7 mouse cellular contexts compared by ENCODE assay signal in the genomic region with DNA sequence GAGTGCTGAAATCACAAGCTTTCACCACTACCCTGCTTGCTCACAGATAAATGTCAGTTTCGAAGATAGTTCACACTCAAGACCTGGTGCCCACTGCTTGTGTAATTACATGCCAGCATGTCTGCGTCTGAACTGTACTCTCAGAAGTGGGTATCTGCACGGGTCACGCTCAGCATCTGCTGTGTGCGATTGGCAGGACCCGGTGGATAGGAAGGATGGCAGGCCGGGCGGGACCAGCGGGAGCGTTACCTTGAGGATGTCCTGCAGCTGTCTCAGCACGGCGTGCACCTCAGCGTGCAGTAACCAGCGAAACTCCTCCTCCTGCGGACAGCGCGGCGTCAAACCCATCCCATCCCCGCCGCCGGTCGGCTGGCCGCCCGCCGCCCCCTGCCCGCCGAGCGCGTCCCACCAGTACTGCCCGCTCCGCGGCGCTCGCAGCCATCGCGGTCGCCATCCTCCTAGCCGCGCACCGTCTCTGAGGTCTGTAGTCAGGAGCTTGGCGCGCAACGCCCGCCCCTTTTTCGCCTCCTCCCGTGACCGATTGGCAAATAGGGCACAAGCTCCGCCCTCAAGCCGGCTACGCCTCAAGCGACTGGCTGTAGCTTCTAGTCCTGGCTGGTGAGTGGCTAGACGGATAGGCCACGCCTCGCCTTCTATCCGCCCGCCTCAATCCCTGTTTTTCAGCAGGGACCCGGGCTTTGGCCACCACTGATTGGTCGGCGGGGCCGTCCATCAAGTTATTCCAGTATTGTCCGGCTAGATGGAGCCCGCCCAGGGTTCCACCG. TPM values are rescaled to one million over a fixed set of nuclear protein-coding genes. Genes with fewer than 3 reads are reported as not detected.
A peak's percentile ranks its signal among the peaks of the same experiment; 100 is the strongest.
DNase-seq lines count a peak whose midpoint lies in the region; ATAC-seq lines count a peak whose summit lies in the region.

TSS of gene Rogdi (minus strand) at position 500 of the 785 bp plus-strand sequence.

- ATAC-seq in intestine, embryonic 15.5 days: peak; percentile 97

- peak within 1 kb of the TSS; percentile 66 for H3K9ac ChIP-seq in intestine, embryonic 15.5 days

- peak within 1 kb of the TSS; percentile 71 for H3K4me3 ChIP-seq in intestine, embryonic 15.5 days (replicated peaks)
- H3K4me3 ChIP-seq in midbrain, embryonic 10.5 days: peak within 1 kb of the TSS; percentile 80

- H3K4me2 ChIP-seq in intestine, embryonic 15.5 days (replicated peaks): peak within 1 kb of the TSS; percentile 83

- intact Hi-C loops in gastrocnemius, postnatal 36 days (cut with DNase I): no loop called here
- intact Hi-C loops in left cerebral cortex, postnatal 25 days (cut with DNase I): loop anchor here (2.0 kb wide), 2 partner anchors 36 to 48 kb away; partner anchors contain the start of gene Anks3

- WGBS in intestine, embryonic 15.5 days: under 1% methylated on average over 63 of the region's 63 CpGs
- under 1% methylated on average over 63 of the region's 63 CpGs for WGBS in midbrain, embryonic 10.5 days

- H3K27me3 ChIP-seq in intestine, embryonic 15.5 days (replicated peaks): no peaks in the 10 kb centered on the region
- H3K27me3 ChIP-seq in midbrain, embryonic 10.5 days (ENCODE audit: low read depth, poor library complexity, severe bottlenecking): no peaks in the 10 kb centered on the region

- peaks cover 12% of the 10 kb centered on the region; the same call in 1 of the 2 replicates for H3K4me1 ChIP-seq in intestine, embryonic 15.5 days (replicated peaks)
- H3K4me1 ChIP-seq in midbrain, embryonic 10.5 days: peaks cover 22% of the 10 kb centered on the region

- peak within 1 kb of the TSS; percentile 56 for H3K27ac ChIP-seq in intestine, embryonic 15.5 days
- H3K27ac ChIP-seq in midbrain, embryonic 10.5 days (replicated peaks): peak within 1 kb of the TSS; percentile 87

- H3K36me3 ChIP-seq in intestine, embryonic 15.5 days: peaks cover 33% of the 10 kb centered on the region
- peaks cover 61% of the 10 kb centered on the region for H3K36me3 ChIP-seq in midbrain, embryonic 10.5 days

- no peaks in the 10 kb centered on the region for H3K9me3 ChIP-seq in intestine, embryonic 15.5 days
- H3K9me3 ChIP-seq in midbrain, embryonic 10.5 days (replicated peaks): no peaks in the 10 kb centered on the region

- peak; percentile 99 for DNase-seq in adrenal gland, adult 2 months
- peak; percentile 98 for DNase-seq in embryo, embryonic 11.5 days (ENCODE audit: low read depth, low spot score)
- peak; percentile 94 to 97 for DNase-seq in gastrocnemius, postnatal 36 days
- peak; percentile 99 to 100 for DNase-seq in left cerebral cortex, postnatal 25 days (ENCODE audit: low spot score in 2 of 2)
- peak; percentile 99 for DNase-seq in midbrain, embryonic 10.5 days (ENCODE audit: low spot score)
- peak; percentile 98 for DNase-seq in right cerebral cortex, postnatal 4 days

RNA-seq across cellular contexts. Expression of gene Rogdi, which starts in this region (rescaled TPM):
- 10 to 100 TPM; 16.9 to 28.1 TPM for total RNA-seq in adrenal gland, adult 2 months (2021)
- polyA plus RNA-seq in adrenal gland, adult 2 months (2012; rRNA removed): 83.9 and 99.3 TPM in 2 replicates
- total RNA-seq in gastrocnemius, postnatal 36 days (2021): 1 to 10 TPM; 4.8 to 7.0 TPM
- polyA plus RNA-seq in intestine, embryonic 15.5 days (2015; fragmentation: Nextera tagmentation; extraction: Ambion mirVana): 46.2 and 51.7 TPM in 2 replicates
- 100 to 1,000 TPM; 195 to 210 TPM for total RNA-seq in left cerebral cortex, postnatal 25 days (2021)
- 68.9 and 82.6 TPM in 2 replicates for polyA plus RNA-seq in midbrain, embryonic 10.5 days (2016; fragmentation: Nextera tagmentation; extraction: Ambion mirVana)

Comparison
In these comparisons a context has a peak if more than half of its experiments do, and no peak if none do; other contexts are left out.
1. Peak in every context shown above with its lines: DNase-seq, ATAC-seq, H3K4me3 ChIP-seq and H3K27ac ChIP-seq.
2. RNA of gene Rogdi (total RNA-seq): 195 to 210 TPM in left cerebral cortex, postnatal 25 days; 16.9 to 28.1 TPM in adrenal gland, adult 2 months and 4.8 to 7.0 TPM in gastrocnemius, postnatal 36 days; every median in the first group is over 4 times any median in the second.